Mouse (Mus musculus) thymus, postnatal 14 days (tissue): ENCODE results near the gene Gm9837.
A peak's percentile ranks its signal among the peaks of the same experiment; 100 is the strongest.

ENCODE experiments used
- DNase-seq: peaks from one replicate; pipeline ENCODE4 v3.0.0; 2021

Gene Gm9837

GRCm38 (mm10) chr11:53486822-53487594 lies 16.7 kb upstream of the Gm9837 start:
- DNase-seq, result no peak

GRCm38 (mm10) chr11:53486351-53486750 lies 16.1 kb upstream of the Gm9837 start:
- DNase-seq, result no peak

DNA sequence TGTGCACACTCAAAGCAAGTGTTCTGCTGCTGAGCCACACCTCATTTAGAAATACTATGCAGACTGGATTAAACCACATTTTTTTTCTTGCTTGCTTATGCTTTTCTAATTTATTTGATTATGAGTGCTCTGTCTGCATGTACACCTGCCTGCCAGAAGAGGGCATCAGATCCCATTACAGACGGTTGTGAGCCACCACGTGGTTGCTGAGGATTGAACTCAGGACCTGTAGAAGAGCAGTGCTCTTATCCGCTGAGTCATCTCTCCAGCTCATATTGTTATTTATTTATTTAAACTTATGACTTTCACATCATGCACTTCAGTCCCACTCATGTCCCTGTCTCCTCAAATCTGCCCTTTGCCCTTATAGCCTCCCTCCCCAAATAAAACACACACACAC lies 15.4 kb upstream of the Gm9837 start:
- DNase-seq, result no peak

DNA sequence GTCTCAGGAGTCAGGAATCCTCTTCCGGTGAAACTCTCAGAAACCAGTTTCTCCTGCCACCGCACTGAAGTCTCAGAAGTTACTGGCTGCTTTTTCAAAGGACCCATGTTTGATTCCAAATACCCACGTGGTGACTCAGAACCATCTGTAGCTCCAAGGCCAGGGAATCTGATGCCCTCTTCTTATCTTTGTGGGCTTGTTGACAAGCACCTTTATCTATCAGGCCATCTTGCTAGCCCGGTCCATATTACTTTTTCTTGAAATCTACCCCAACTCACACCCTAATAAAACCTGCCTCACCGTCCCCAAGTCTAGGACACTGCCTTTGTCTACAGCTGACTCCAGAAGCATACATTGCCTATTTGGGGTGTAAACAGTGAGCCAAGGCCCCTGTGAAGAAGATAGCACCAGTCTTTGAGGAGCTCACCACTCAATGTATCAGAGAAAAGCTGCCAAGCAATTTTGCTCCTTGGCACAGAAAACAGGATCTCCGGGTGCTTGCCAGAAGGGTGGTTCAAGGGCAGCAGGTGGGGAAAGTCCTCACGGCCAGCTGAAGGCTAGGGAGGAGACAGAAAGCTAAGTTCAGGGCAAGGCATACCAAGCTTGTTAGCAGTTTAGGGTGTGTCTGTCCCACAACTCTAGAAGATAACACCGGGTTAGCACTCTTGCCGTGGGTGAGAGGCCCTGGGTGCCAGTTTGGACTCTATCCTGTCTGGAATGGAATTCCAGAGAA lies 13.0 kb upstream of the Gm9837 start:
- no peak for DNase-seq

- no peak for DNase-seq
These were observed 10.9 kb upstream of the Gm9837 start for GRCm38 (mm10) chr11:53481088-53481730.

- peak; percentile 27 for DNase-seq
These were observed 9.6 kb upstream of the Gm9837 start, which contains the start of the genes Gm9945 and Sowaha for GRCm38 (mm10) chr11:53479783-53480301. Gm9945 (plus strand) TSS chr11:53480166. Sowaha (minus strand) TSS chr11:53480274.

- DNase-seq, result no peak
These were observed 9.0 kb upstream of the Gm9837 start for GRCm38 (mm10) chr11:53479171-53479782.

- DNase-seq, result no peak
These were observed 8.3 kb upstream of the Gm9837 start for GRCm38 (mm10) chr11:53478383-53479170.

DNA sequence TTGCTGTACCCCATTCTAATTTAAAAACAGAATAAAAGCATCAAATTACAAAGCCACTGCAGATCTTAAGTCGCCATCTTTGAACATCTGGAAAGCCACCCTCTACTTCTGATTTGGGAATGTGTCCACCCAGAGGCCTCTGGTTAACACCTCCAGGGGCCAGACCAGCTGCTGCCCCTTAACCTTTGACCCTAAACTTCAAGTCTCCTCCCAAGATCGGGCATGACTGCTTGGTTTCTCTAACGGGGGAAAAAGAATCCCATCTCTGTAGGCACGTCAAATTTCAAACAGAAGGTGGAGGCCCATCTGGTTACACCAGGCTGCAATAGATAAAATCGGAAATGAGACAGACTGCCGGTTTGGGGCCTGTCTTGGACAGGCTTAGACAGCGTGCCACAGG lies 7.6 kb upstream of the Gm9837 start:
- no peak for DNase-seq

GRCm38 (mm10) chr11:53475620-53476019 lies 5.3 kb upstream of the Gm9837 start:
- no peak for DNase-seq

- DNase-seq, result no peak
These were observed 2.4 kb upstream of the Gm9837 start for GRCm38 (mm10) chr11:53472709-53473108.

DNA sequence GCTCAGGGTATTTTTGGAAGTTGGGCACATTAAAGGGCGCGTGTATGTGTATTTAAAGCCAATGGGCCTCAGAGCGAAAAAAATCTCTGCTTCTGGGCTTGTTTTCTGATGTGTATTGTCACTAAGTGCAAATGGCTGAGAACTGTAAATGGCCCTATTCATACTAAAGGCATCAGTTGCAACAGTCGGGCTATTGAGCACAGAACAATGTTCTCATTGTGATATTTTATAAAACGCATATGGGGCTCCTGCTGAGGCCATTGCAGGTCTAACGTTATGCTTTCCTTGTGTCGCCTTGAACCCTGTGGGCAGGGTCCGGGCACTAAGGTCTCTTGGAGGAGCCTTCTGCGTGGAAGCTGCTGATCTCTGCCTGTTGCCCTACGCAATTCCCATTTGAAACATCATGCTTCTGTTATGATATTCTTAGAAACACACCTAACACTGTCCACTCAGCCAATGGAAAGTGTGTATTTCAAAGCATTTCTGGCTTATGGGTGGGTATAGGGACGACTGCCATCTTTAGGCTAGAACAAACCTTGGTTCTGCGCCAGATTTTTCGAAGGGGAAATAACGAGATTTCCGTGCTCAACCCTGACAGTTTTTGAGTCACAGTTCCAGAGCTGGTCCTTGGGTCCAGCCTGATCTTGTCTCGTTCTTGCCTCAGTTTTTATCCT lies 848 bp downstream of the Gm9837 start:
- no peak for DNase-seq

- peak; percentile 68 for DNase-seq
These were observed 3.9 kb downstream of the Gm9837 start for GRCm38 (mm10) chr11:53466231-53466971.

DNA sequence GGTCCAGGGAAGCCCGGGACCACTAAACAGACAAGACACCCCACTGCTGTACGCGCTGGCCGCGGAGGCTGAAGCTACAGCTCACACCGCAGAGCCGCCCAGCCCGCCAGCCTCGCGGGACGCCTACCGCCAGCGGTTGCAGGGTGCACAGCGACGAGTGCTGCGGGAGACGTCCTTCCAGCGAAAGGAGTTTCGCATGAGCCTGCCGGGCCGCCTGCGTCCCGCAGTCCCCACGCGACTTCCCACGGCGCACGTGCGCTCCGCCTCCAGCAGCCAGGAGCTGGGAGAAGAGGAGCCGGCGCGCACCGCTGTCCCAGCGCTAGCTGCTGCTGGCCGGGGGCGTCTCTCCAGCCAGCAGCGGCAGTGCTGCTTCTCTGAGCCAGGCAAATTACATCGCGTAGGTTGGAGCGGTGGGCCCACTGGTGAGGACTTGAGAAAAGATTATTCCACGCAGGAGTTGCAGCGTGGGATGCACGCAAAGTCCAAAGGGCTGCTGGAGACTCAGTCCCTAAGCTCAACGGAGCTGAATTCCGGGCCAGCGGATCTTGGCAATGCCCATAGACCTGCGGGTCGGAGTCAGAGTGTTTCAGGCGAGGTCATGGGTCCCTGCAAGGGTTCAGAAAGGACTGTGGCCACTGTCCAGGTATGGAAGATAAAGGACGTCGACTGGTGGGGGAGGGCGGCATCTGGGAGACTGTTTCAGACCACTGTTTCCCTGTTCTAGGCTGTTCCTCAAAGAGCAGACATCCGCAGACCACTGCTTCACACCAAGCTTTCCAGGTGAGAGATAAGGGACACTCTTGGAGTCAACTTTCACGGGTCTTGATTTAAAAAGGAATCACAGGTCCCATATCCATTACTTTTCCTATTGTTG lies 6.5 kb downstream of the Gm9837 start:
- DNase-seq, result no peak

GRCm38 (mm10) chr11:53461727-53462126 lies 8.6 kb downstream of the Gm9837 start:
- DNase-seq, result no peak

GRCm38 (mm10) chr11:53460192-53460591 lies 10.1 kb downstream of the Gm9837 start:
- no peak for DNase-seq

GRCm38 (mm10) chr11:53458996-53459395 lies 11.3 kb downstream of the Gm9837 start:
- DNase-seq, result no peak

- DNase-seq, result no peak
These were observed 12.8 kb downstream of the Gm9837 start for GRCm38 (mm10) chr11:53457372-53457954.
